Mouse (Mus musculus) cerebellum, adult 2 months (tissue): ENCODE measurements around the gene Cep97.

ENCODE experiments used
- CTCF ChIP-seq: fragments of 200-500 bp; IDR thresholded peaks from 2 replicates; pipeline ENCODE4 v1.5.1; 2011; ENCODE audit warnings: low read depth, mild to moderate bottlenecking, control low read depth, low read length, moderate library complexity, borderline replicate concordance; ENCODE audit not compliant: insufficient read depth
- POLR2A ChIP-seq: fragments of 200-500 bp; IDR thresholded peaks from 2 replicates; pipeline ENCODE4 v1.6.1; 2011; ENCODE audit warnings: low read length, control low read depth, borderline replicate concordance; ENCODE audit not compliant: insufficient read depth

DNA sequence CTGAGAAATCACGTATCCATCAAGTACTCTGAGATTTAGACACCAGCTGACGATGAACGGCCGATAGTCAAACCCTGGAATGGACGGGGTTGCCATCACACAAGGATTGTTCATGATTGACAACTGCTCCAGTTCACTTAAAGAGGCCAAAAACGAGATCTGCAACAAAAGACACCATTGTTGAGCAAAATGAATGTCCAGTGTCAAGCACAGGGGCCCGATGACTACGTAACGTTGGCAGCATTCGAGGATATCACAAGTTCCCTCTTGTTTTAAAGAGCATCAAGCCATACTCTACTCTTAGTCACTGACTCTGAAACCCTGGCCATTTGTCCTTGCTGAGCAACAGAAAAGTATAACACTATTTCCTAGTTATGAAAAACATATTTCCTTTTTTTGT, 12.6 kb downstream of the Cep97 start:
- TF ChIP-seq POLR2A = no peak
- TF ChIP-seq CTCF = no peak
